Mouse (Mus musculus) cerebellum, postnatal 25 days (tissue): ENCODE results near the gene Dact3.

Experiments used
- DNase-seq, 2 experiments: peaks; one replicate each; pipeline ENCODE4 v3.0.0; 2021; ENCODE audit warnings: mixed read lengths in 2 of 2

The Dact3 gene

DNA sequence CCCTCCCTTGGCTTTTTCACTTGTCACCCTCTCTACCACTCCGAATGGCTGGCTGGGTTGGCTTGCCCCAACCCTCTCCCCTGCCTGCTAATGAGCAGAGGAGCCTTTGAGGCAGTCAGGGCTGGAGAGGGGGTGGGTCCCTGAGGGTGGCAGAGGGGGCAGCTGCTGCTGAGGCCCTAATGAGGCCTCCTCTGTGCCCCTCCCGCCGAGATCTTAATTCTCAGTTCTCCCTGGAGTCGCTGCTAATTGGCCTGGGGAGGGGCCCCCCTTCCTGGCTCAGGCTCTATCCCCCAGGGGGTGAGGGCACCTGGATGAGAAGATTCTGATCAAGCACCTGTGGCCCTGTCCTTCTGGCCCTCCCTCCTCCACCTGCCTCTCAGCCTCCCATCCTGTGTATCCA, 19.2 kb downstream of the Dact3 start:
- DNase-seq: no peak

DNA sequence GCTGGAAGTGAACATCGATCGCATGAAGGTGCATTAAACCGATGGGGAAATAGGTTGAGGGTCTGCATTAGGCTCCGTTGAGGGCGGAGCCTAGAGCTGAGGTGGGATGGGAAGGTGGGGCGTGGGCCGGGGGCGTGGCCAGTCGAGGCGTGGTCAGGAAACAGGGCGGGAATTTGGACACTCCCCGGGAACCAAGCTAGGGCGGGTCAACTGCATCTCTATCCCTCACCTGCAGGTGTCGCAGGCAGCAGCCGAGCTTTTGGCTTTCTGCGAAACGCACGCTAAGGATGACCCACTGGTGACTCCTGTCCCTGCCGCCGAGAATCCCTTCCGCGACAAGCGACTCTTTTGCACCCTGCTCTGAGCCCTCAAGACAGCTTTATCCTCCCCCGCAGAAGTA, 19.9 kb downstream of the Dact3 start:
- DNase-seq: peak; percentile 90 to 92

- no peak for DNase-seq
These were observed 20.4 kb downstream of the Dact3 start for GRCm38 (mm10) chr7:16895511-16895910.

DNA sequence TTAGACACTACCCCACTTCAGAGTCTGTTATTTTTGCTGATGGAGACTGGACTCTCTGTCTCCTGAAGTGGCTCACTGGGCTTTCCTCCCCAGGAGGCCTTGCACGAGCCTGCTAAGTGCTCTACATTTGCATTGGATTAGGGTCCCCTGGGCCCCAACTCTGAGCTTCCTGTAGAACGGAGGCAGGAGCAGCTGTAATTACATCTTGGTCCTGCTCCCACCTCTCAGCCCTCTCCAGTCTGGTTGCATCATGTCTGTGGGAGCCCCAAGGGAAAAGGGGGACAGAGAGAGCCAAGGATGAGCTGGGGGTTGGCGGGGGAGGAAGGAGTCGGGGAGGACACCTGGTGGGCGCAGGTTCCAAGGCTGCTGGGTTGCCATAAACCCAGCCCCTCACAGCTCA, 25.4 kb downstream of the Dact3 start:
- no peak for DNase-seq

- DNase-seq: no peak
These were observed 28.4 kb downstream of the Dact3 start for GRCm38 (mm10) chr7:16903439-16903955.

DNA sequence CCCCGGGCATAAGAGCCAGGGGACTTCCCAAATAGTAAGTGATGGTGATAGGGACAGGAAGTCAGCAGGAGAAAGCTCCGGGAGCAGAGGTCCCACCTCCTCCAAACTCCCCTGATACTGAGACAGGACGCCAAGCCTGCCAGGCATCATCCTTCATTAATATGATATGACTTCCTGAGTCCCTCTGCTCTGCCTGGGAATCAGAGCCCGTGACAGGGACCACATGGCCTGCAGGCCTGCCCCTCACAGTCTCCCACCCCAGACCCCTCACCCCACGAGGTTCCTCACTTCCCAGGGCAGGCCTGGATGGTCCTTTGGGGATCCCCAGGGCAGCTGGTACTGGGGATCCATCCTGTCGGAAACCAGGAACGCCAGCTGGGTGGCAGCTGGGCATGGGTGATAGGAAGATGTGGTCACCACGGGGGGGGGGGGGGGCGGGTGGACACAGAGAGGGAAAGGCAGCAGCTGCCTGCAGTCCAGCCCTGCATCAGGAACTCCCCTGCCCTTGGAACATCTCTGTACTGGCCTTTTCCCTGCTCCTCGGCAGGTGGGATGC, 29.1 kb downstream of the Dact3 start:
- no peak for DNase-seq

DNA sequence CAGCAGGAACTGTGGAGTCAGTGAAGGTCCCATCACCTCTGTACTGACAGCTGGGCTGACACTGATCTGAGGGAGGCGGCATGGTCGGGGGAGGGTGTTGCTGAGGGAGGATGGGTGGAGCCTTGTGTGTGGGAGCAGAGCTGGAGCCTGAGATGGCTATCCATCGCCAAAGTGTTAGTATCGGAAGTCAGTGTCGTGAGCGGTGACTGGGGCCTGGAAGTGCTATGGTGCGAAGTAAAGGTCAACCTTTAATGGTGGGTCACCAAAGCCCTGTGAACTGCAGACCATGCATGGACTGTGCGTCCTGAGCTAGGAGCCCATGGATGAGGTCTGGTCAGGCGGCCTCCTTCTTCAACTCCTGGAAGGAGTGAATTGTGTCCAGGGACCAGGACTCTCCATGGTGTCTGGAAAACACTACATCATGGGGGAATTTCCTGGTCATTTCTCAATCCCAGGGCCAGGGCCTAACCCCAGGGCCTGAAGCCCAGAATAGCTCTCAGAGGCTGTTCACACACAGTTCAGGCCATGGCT, 30.4 kb downstream of the Dact3 start:
- DNase-seq: no peak

DNA sequence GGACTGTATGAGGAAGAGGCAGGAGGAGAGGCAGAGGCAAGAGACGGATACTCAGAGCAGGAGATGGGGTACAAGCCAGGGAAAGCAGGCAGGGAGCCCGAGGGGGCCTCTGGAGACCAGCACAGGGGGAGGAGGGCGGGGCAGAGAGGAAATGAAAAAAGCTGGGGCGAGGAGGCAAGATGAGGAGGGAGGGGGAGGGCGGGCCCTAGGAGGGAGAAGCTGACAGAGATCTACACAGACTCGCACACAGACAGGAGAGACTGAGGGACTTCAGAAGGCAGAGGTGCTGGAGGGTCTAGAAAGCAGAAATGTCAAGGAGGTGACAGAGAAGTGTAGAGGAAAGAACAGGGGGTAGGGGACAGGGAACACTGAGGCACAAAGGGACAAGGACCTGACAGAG, 31.2 kb downstream of the Dact3 start, which contains the start of gene Ptgir:
Ptgir (plus strand) TSS at position 210 of the 400 bp plus-strand sequence.
- no peak for DNase-seq

DNA sequence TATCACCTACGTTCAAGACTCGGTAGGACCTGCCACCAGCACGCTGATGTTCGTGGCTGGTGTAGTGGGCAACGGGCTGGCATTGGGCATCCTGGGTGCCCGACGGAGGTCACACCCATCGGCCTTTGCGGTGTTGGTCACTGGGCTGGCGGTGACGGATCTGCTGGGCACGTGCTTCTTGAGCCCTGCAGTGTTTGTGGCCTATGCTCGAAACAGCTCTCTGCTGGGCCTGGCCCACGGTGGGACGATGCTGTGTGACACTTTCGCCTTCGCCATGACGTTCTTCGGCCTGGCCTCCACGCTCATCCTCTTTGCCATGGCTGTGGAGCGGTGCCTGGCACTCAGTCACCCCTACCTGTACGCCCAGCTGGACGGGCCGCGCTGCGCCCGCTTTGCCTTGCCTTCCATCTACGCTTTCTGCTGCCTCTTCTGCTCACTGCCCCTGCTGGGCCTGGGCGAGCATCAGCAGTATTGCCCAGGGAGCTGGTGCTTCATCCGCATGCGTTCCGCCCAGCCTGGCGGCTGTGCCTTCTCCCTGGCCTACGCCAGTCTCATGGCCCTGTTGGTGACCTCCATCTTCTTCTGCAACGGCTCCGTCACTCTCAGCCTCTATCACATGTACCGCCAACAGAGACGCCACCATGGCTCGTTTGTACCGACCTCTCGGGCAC, 31.9 kb downstream of the Dact3 start:
- DNase-seq: no peak

GRCm38 (mm10) chr7:16907842-16908241, 32.7 kb downstream of the Dact3 start:
- no peak for DNase-seq

DNA sequence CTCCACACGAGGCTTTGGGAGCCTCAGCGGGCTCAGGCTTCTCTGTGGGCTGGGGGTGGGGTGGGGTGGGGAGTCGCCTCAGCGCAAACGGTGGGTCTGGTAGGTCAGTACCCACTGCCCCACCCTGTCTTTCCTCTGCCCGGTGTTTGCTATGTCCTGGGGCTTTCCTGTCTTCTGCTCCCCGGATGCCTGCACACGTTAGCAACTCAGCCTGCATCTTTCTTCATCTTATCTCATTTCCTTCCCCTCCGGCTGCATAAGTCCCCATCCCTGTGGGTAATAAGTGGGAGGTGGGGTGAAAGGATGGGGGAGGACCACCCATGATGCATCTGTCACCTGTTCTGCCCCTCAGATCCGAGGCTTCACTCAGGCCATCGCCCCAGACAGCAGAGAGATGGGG, 33.2 kb downstream of the Dact3 start:
- no peak for DNase-seq

DNA sequence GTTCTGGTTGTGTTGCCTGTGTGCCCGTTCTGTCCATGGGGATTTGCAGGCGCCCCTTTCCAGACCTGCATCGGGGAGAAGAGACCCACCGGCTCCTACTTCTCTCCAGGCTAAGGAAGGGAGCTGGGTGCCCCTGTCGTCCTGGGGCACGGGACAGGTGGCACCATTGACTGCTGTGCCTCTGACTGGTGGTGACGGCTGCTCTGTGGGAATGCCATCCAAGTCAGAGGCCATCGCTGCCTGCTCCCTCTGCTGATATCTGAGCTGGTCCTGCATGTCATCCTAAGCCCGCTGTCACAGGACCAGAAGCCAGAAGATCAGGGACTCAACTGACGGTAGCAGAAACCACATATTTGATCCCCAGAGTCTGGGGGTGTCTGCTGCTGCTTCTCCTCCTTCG, 33.7 kb downstream of the Dact3 start:
- DNase-seq: no peak

DNA sequence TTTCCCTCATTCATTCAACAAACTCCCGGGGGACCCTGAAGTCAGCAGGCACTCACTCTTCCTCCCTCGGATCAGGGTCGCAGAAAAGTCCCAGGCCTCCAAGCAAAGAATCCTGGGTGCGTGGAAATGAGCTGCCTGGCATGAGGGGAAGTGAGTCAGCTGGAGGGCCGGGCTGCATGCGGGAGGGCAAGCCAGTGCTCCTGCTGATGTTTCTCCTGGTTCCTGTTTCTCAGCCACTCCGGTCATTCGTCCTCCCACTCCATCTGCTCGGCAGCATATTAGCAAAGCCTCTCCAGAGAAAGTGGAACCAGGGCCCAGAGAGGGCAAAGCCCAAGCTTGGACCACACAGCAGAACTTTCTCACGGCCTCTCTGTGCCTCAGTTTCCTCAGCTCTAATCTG, 34.8 kb downstream of the Dact3 start:
- no peak for DNase-seq

GRCm38 (mm10) chr7:16911904-16912303, 36.8 kb downstream of the Dact3 start:
- no peak for DNase-seq

DNA sequence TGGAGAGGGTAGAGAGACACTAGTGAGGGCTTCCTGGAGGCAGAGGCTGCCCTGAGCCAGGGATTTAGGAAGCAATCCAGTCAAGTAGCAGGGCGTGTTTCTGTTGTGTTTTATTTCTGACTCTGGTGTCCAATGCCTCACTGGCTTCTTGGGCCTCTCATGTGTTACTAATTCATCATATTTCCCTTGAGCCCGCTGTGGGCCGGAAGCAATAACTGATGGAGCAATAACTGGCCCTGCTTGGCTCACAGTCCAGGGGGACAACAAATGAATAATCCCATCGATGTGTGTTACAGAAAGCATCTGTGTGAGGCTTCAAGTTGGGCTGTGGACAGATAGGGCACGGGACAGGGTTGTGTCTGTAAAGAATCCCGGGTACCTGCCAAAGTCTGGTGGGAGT, 37.2 kb downstream of the Dact3 start:
- DNase-seq: no peak

GRCm38 (mm10) chr7:16913806-16914452, 38.8 kb downstream of the Dact3 start:
- DNase-seq: peak; percentile 77 to 86

GRCm38 (mm10) chr7:16914453-16915343, 39.6 kb downstream of the Dact3 start:
- DNase-seq: peak; percentile 28 to 42

GRCm38 (mm10) chr7:16915461-16916340, 40.6 kb downstream of the Dact3 start:
- peak; percentile 46 to 51 for DNase-seq

DNA sequence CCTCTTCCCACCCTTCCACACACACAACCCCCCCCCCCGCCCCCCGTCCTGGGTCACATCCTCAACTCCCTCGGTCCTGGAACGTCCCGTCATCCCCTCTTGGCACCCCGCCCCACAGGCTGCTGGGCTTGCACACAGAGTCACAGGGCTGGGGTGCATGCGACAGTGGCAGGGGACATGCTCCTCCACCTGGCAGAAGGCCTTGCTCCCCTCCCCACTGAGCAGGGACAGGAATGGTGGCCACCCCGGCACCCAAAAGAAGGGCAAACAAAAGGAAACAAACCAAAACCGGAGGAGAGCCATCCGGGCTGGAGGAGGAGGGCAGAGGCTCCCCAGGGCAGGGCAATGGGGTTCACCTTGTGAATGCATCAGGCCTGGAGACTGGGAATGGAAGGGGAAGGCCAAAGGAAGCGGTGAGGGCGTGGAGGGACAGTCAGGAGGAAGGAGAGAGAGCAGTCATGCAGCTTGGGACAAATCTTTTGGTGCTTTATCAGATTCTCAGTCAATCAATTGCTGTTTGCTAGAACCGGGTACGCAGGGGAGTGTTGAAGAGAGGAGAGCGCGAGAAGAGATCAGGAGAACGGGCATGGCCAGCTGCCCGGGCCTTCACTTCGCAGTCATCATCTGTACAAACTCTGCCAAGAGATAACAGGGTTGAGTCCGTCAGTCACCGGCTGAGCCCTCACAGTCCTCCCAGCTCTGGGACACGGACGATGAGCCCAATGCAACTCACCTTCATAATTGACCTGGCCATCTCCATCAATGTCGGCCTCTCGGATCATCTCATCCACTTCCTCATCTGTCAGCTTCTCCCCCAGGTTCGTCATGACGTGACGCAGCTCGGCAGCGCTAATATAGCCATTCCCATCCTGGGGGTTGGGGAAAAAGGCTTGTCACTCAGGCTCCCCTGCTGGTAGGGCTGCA, 41.5 kb downstream of the Dact3 start:
- peak; percentile 54 to 75 for DNase-seq

DNA sequence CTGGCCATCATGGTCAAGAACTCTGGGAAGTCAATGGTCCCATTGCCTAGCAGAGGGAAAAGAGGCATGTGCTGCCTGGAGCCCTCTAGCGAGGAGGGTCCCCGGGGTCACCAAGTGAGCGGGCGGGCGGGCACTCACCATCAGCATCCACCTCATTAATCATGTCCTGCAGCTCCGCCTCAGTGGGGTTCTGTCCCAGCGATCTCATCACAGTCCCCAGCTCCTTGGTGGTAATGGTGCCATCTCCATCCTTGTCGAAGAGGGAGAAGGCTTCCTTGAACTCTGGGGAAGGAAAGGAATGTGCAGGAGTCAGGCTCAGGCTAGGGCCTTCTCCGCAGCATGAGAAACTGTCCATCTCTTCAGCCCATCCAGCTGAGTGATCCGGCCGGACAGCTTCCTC, 42.3 kb downstream of the Dact3 start:
- no peak for DNase-seq

DNA sequence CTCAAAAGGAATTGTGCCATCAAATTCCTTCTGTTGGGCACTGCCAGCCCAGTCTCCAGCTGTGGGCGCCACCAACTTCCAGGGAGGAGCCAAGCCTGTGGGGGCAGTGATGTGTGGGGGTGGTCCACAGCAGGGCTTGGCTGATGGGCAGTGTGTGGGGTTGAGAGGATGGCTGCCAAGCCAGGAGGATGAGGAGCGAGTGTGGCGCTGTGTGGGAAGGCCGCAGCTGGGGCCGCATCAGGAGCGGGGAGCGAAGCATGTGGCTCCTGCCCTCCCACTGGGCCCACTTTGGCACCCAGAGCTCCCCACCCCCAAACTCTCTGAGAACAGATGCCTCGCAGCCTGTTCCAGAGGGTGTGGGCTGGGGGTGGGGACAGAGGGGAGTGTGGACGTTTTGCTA, 42.9 kb downstream of the Dact3 start:
- DNase-seq: peak; percentile 31 to 51
